Mouse (Mus musculus) cerebellum, adult 18-20 months (tissue): ENCODE measurements at regions not wholly inside any gene's neighbourhood (a gene's known extent, or its start where the extent isn't known, plus 50 kb on each side); places are given as distances from the start of the nearest gene placed in this dataset.
"Not testable (repeated sequence)": the region's sequence is repeated elsewhere in the genome, so short reads cannot be mapped to it uniquely, and the experiment has no call there.

Experiments used
- DNase-seq, 2 experiments: peaks; one replicate each; pipeline ENCODE4 v3.0.0; 2021

GRCm38 (mm10) chr5:133078390-133078789 lies 535.2 kb upstream of the Auts2 start:
- peak; percentile 3 to 9 for DNase-seq

GRCm38 (mm10) chr5:133073317-133073716 lies 530.2 kb upstream of the Auts2 start:
- no peak for DNase-seq

GRCm38 (mm10) chr5:133070141-133070540 lies 527.0 kb upstream of the Auts2 start:
- DNase-seq = peak; percentile 58 to 60

GRCm38 (mm10) chr5:133062481-133062880 lies 519.3 kb upstream of the Auts2 start:
- no peak for DNase-seq

- no peak for DNase-seq
These were observed 504.3 kb upstream of the Auts2 start for GRCm38 (mm10) chr5:133047456-133047855.

GRCm38 (mm10) chr5:133045637-133046036 lies 502.5 kb upstream of the Auts2 start:
- no peak for DNase-seq

GRCm38 (mm10) chr5:133027590-133027989 lies 484.4 kb upstream of the Auts2 start:
- DNase-seq = no peak

- DNase-seq = no peak
These were observed 482.0 kb upstream of the Auts2 start for GRCm38 (mm10) chr5:133025121-133025520.

GRCm38 (mm10) chr5:133020821-133021220 lies 477.7 kb upstream of the Auts2 start:
- no peak for DNase-seq

- DNase-seq = no peak
These were observed 477.0 kb upstream of the Auts2 start for GRCm38 (mm10) chr5:133020116-133020515.

GRCm38 (mm10) chr5:133010624-133011575 lies 467.8 kb upstream of the Auts2 start:
- DNase-seq = peak; percentile 88 to 92

GRCm38 (mm10) chr5:132982866-132983265 lies 439.7 kb upstream of the Auts2 start:
- DNase-seq = no peak

- DNase-seq = no peak
These were observed 435.9 kb upstream of the Auts2 start for GRCm38 (mm10) chr5:132979013-132979412.

GRCm38 (mm10) chr5:132975303-132975932 lies 432.3 kb upstream of the Auts2 start:
- DNase-seq = no peak

GRCm38 (mm10) chr5:132974876-132975275 lies 431.7 kb upstream of the Auts2 start:
- DNase-seq = no peak

GRCm38 (mm10) chr5:132971046-132971445 lies 427.9 kb upstream of the Auts2 start:
- DNase-seq = no peak

GRCm38 (mm10) chr5:132969376-132969775 lies 426.2 kb upstream of the Auts2 start:
- DNase-seq = peak; percentile 70 to 77

- no peak for DNase-seq
These were observed 416.8 kb upstream of the Auts2 start for GRCm38 (mm10) chr5:132959901-132960300.

GRCm38 (mm10) chr5:132956184-132956583 lies 413.0 kb upstream of the Auts2 start:
- no peak for DNase-seq

- DNase-seq = no peak
These were observed 411.9 kb upstream of the Auts2 start for GRCm38 (mm10) chr5:132955051-132955450.

GRCm38 (mm10) chr5:132933439-132933980 lies 390.4 kb upstream of the Auts2 start:
- DNase-seq = no peak

GRCm38 (mm10) chr5:132929955-132930354 lies 386.8 kb upstream of the Auts2 start:
- not testable (repeated sequence) for DNase-seq

GRCm38 (mm10) chr5:132923365-132923764 lies 380.2 kb upstream of the Auts2 start:
- DNase-seq = no peak

GRCm38 (mm10) chr5:132909056-132909455 lies 365.9 kb upstream of the Auts2 start:
- peak; percentile 31 to 35 for DNase-seq
